Mouse (Mus musculus) embryo, embryonic 9.5 days (tissue): ENCODE data around the gene Gm21454.
"Not testable (repeated sequence)": the region's sequence is repeated elsewhere in the genome, so short reads cannot be mapped to it uniquely, and the experiment has no call there.

ENCODE experiments used
- DNase-seq: peaks from one replicate; pipeline ENCODE4 v3.0.0-alpha.2; 2017; ENCODE audit errors: extremely low spot score

Gm21454 gene

GRCm38 (mm10) chrY:13252091-13252490, at the start of gene Gm21454, which contains the start of gene Gm21440:
TSS of gene Gm21454 (plus strand) at chrY:13252442.
TSS of gene Gm21440 (plus strand) at chrY:13252391.
- not testable (repeated sequence) for DNase-seq

- not testable (repeated sequence) for DNase-seq
These were observed 28.4 kb upstream of the Gm21454 start, which contains the start of gene Gm21828 for GRCm38 (mm10) chrY:13223828-13224227. TSS of gene Gm21828 (minus strand) at chrY:13223928.

GRCm38 (mm10) chrY:13348963-13349362, 96.7 kb downstream of the Gm21454 start, which contains the start of gene Gm21725:
TSS of gene Gm21725 (minus strand) at chrY:13349063.
- DNase-seq = not testable (repeated sequence)
